Mouse (Mus musculus): ENCODE data around the gene Shld2. TPM values are rescaled to one million over a fixed set of nuclear protein-coding genes. Genes with fewer than 3 reads are reported as not detected.
"Not testable (repeated sequence)": the region's sequence is repeated elsewhere in the genome, so short reads cannot be mapped to it uniquely, and the experiment has no call there.

Gene Shld2
- polyA plus RNA-seq, 1 experiment from 2014 or later: 9.8 TPM

- not testable (repeated sequence) for H3K4me2 ChIP-seq (ENCODE audit: low read depth, low read length); ATAC-seq (ENCODE audit: low read depth); DNase-seq (ENCODE audit: low spot score)
Measured at GRCm38 (mm10) chr14:34314383-34314782, 4.1 kb upstream of the Shld2 start.

DNA sequence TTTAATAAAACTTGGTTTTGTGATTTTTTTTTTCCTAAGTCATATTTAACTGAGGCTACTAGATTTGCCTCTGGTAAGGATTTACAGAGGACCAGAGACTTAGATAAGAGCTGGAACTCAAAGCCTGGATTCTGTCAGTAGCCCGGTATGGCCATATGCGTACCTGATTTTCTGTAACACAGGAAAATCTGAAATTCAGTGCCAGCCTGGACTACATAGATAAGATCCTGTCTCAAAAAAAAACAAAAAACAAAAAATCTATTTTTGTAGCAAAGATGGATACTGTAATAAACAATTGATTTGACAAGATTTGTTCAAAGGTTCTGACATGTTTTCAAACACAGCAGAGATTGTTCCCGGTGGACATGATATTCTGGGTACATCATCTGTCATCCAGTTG, 3.3 kb upstream of the Shld2 start:
- ATAC-seq (ENCODE audit: low read depth): no peak
- peak overlapping the region; percentile 65 for H3K4me2 ChIP-seq (ENCODE audit: low read depth, low read length)
- H3K4me3 ChIP-seq (ENCODE audit: low read depth, low read length): no peak overlapping the region
- no peaks in the 10 kb centered on the region for H3K27me3 ChIP-seq (replicated peaks; ENCODE audit: control insufficient read depth, insufficient read depth, low read length)
- H3K9ac ChIP-seq (ENCODE audit: low read depth, low read length): no peak overlapping the region
- no peak for DNase-seq (ENCODE audit: low spot score)
- no peaks in the 10 kb centered on the region for H3K36me3 ChIP-seq (ENCODE audit: control insufficient read depth, insufficient read depth, low read length)
- no peaks in the 10 kb centered on the region for H3K9me3 ChIP-seq (ENCODE audit: control insufficient read depth, low read length)
- WGBS: 87% methylated on average over 3 of the region's 3 CpGs
- H3K4me1 ChIP-seq (ENCODE audit: control insufficient read depth, insufficient read depth, low read length): peaks cover 22% of the 10 kb centered on the region
- no peak overlapping the region for H3K27ac ChIP-seq (replicated peaks; ENCODE audit: low read depth, low read length)

More at GRCm38 (mm10) chr14:34314383-34314782, 4.1 kb upstream of the Shld2 start:
- H3K4me3 ChIP-seq (ENCODE audit: low read depth, low read length); H3K36me3 ChIP-seq (ENCODE audit: control insufficient read depth, insufficient read depth, low read length); H3K27ac ChIP-seq (replicated peaks; ENCODE audit: low read depth, low read length); H3K9ac ChIP-seq (ENCODE audit: low read depth, low read length); H3K9me3 ChIP-seq (ENCODE audit: control insufficient read depth, low read length); H3K27me3 ChIP-seq (replicated peaks; ENCODE audit: control insufficient read depth, insufficient read depth, low read length): not testable (repeated sequence)
- H3K4me1 ChIP-seq (ENCODE audit: control insufficient read depth, insufficient read depth, low read length): peaks cover 22% of the 10 kb centered on the region
- WGBS: 91% methylated on average over 8 of the region's 8 CpGs

DNA sequence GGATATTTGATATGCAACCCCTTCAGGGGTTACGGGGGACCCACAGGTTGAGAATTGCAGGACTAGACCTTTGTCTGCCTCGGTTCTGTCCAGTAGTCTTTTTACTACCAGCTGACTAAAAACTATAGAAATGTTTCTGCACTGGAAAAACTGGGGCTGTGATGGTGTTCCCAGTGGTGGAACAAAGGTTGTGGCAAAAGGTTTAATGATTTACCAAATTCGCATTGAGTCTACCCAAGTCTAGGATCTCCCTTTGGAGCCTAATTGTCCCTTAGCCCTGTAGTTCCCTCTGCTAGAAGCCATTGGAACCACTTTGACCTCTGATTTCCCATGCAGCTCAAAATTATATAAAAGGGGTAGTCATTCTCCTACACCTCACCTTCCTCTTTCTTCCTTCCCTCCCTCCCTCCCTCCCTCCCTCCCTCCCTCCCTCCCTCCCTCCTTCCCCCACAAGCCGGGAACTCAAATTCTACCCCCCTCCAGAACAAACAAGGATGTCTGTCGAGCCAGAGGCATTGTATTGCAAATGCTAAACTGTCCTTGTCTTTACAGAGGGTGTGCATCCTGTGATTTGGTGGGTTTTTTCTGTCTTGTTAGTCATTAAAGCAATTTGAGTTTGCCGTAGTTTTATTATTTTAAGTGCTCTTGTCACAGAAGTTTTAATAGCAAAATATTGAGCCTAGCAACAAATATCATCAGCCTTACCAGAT, 2.2 kb upstream of the Shld2 start:
- H3K4me2 ChIP-seq (ENCODE audit: low read depth, low read length): peak overlapping the region; percentile 65
- H3K9me3 ChIP-seq (ENCODE audit: control insufficient read depth, low read length): no peaks in the 10 kb centered on the region
- peak overlapping the region; percentile 94 for H3K4me3 ChIP-seq (ENCODE audit: low read depth, low read length)
- H3K4me1 ChIP-seq (ENCODE audit: control insufficient read depth, insufficient read depth, low read length): peaks cover 18% of the 10 kb centered on the region
- no peak for ATAC-seq (ENCODE audit: low read depth)
- WGBS: 17% methylated on average over 5 of the region's 6 CpGs
- H3K27ac ChIP-seq (replicated peaks; ENCODE audit: low read depth, low read length): no peak overlapping the region
- H3K9ac ChIP-seq (ENCODE audit: low read depth, low read length): peak overlapping the region; percentile 97
- no peaks in the 10 kb centered on the region for H3K27me3 ChIP-seq (replicated peaks; ENCODE audit: control insufficient read depth, insufficient read depth, low read length)
- H3K36me3 ChIP-seq (ENCODE audit: control insufficient read depth, insufficient read depth, low read length): no peaks in the 10 kb centered on the region
- no peak for DNase-seq (ENCODE audit: low spot score)

DNA sequence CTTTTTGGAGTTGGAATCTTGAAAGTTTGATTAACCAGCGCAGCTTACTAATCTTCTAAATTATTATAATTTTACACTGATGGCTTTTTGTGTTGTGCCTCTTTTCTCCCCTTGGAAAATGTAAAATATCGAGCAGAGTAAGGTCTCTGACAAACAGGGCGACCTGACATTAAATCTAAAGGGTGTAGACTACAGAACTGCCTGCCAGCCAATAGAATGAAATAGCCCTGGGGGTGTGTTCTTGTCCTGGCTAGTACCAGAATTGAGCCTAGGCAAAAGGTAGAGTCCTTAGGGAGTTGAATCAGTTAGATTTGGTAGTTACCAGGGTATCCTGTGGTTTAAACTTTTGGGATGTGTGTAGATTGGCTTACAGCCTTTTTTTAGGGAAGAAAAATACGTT, 1.4 kb upstream of the Shld2 start:
- no peaks in the 10 kb centered on the region for H3K9me3 ChIP-seq (ENCODE audit: control insufficient read depth, low read length)
- no peak overlapping the region for H3K27ac ChIP-seq (replicated peaks; ENCODE audit: low read depth, low read length)
- peaks cover 18% of the 10 kb centered on the region for H3K4me1 ChIP-seq (ENCODE audit: control insufficient read depth, insufficient read depth, low read length)
- no peak for ATAC-seq (ENCODE audit: low read depth)
- H3K9ac ChIP-seq (ENCODE audit: low read depth, low read length): peak overlapping the region; percentile 97
- H3K4me3 ChIP-seq (ENCODE audit: low read depth, low read length): peak overlapping the region; percentile 94
- H3K27me3 ChIP-seq (replicated peaks; ENCODE audit: control insufficient read depth, insufficient read depth, low read length): no peaks in the 10 kb centered on the region
- peak; percentile 48 for DNase-seq (ENCODE audit: low spot score)
- H3K36me3 ChIP-seq (ENCODE audit: control insufficient read depth, insufficient read depth, low read length): no peaks in the 10 kb centered on the region
- peak overlapping the region; percentile 65 for H3K4me2 ChIP-seq (ENCODE audit: low read depth, low read length)
- 4% methylated on average over 4 of the region's 4 CpGs for WGBS

DNA sequence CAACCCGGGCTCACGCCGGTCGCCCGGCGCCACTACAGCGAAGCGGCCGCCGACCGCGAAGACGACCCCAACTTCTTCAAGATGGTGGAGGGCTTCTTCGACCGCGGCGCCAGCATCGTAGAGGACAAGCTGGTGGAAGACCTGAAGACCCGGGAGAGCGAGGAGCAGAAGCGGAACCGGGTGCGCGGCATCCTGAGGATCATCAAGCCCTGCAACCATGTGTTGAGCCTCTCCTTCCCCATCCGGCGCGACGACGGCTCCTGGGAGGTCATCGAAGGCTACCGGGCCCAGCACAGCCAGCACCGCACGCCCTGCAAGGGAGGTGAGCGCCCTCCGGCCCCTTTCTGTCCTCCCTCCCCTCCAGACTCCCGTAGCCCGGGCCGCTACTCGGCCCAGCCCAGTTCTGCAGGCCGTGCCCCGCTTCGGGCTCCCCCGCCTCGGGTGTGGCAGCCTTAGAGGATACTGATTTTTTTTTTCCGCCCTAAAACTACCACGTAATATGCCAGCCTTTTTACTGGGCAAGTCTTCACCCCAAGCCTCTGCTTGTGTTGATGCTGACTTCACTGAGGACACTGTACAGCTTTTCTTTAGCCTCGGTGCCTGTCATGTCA, 833 bp upstream of the Shld2 start:
- Histone ChIP-seq H3K36me3 (ENCODE audit: control insufficient read depth, insufficient read depth, low read length) (no peaks in the 10 kb centered on the region), H3K4me1 (ENCODE audit: control insufficient read depth, insufficient read depth, low read length) (peaks cover 18% of the 10 kb centered on the region), H3K27ac (replicated peaks; ENCODE audit: low read depth, low read length) (peak overlapping the region; percentile 94), H3K27me3 (replicated peaks; ENCODE audit: control insufficient read depth, insufficient read depth, low read length) (no peaks in the 10 kb centered on the region), H3K9me3 (ENCODE audit: control insufficient read depth, low read length) (no peaks in the 10 kb centered on the region), H3K4me2 (ENCODE audit: low read depth, low read length) (peak overlapping the region; percentile 65), H3K9ac (ENCODE audit: low read depth, low read length) (peak overlapping the region; percentile 97), H3K4me3 (ENCODE audit: low read depth, low read length) (peak overlapping the region; percentile 94)
- under 1% methylated on average over 30 of the region's 47 CpGs for WGBS
- ATAC-seq (ENCODE audit: low read depth): peak; percentile 17
- peak; percentile 38 for DNase-seq (ENCODE audit: low spot score)

DNA sequence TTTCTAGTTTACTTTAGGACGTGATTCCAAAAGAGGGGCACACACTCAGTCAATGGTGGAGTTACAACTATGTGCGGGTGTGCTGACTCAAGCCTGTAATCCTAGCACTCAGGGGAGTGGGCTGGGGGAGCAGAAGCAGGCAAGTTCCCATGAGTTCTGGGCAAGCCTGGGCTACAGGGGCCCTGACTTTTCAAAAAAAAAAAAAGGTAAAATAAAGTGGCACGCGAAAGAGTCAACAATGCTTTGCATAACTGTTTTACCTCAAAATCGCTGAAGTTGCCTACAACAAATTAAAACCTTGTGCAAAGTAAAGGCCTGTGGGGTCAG, 423 bp downstream of the Shld2 start:
- H3K4me3 ChIP-seq (ENCODE audit: low read depth, low read length): peak overlapping the region; percentile 94
- H3K4me1 ChIP-seq (ENCODE audit: control insufficient read depth, insufficient read depth, low read length): peaks cover 18% of the 10 kb centered on the region
- no peaks in the 10 kb centered on the region for H3K27me3 ChIP-seq (replicated peaks; ENCODE audit: control insufficient read depth, insufficient read depth, low read length)
- no peaks in the 10 kb centered on the region for H3K36me3 ChIP-seq (ENCODE audit: control insufficient read depth, insufficient read depth, low read length)
- H3K4me2 ChIP-seq (ENCODE audit: low read depth, low read length): peak overlapping the region; percentile 65
- no peaks in the 10 kb centered on the region for H3K9me3 ChIP-seq (ENCODE audit: control insufficient read depth, low read length)
- DNase-seq (ENCODE audit: low spot score) (no peak), ATAC-seq (ENCODE audit: low read depth) (no peak)
- peak overlapping the region; percentile 97 for H3K9ac ChIP-seq (ENCODE audit: low read depth, low read length)
- 6% methylated on average over 5 of the region's 5 CpGs for WGBS
- peak overlapping the region; percentile 94 for H3K27ac ChIP-seq (replicated peaks; ENCODE audit: low read depth, low read length)

- Histone ChIP-seq H3K27ac (replicated peaks; ENCODE audit: low read depth, low read length) (0 out of 2 replicates have a peak overlapping the region, but pooled peaks have one; percentile 94), H3K4me3 (ENCODE audit: low read depth, low read length) (peak overlapping the region; percentile 94; the same call in 1 of the 2 replicates), H3K4me2 (ENCODE audit: low read depth, low read length) (peak overlapping the region; percentile 65; the same call in 1 of the 2 replicates), H3K27me3 (replicated peaks; ENCODE audit: control insufficient read depth, insufficient read depth, low read length) (no peaks in the 10 kb centered on the region), H3K36me3 (ENCODE audit: control insufficient read depth, insufficient read depth, low read length) (no peaks in the 10 kb centered on the region), H3K9me3 (ENCODE audit: control insufficient read depth, low read length) (no peaks in the 10 kb centered on the region), H3K4me1 (ENCODE audit: control insufficient read depth, insufficient read depth, low read length) (peaks cover 18% of the 10 kb centered on the region), H3K9ac (ENCODE audit: low read depth, low read length) (no peak overlapping the region; the same call in 1 of the 2 replicates)
- WGBS: 91% methylated on average over 4 of the region's 4 CpGs
- no peak for DNase-seq (ENCODE audit: low spot score)
- no peak for ATAC-seq (ENCODE audit: low read depth)
Measured at GRCm38 (mm10) chr14:34309266-34309665, 1.0 kb downstream of the Shld2 start.

GRCm38 (mm10) chr14:34303265-34303680, 7.0 kb downstream of the Shld2 start:
- 41% methylated on average over 5 of the region's 5 CpGs for WGBS
- Histone ChIP-seq H3K27ac (replicated peaks; ENCODE audit: low read depth, low read length) (no peak overlapping the region), H3K9me3 (ENCODE audit: control insufficient read depth, low read length) (no peaks in the 10 kb centered on the region), H3K27me3 (replicated peaks; ENCODE audit: control insufficient read depth, insufficient read depth, low read length) (no peaks in the 10 kb centered on the region), H3K36me3 (ENCODE audit: control insufficient read depth, insufficient read depth, low read length) (0 out of 2 replicates have a peak, but pooled peaks cover 4% of the 10 kb centered on the region), H3K4me1 (ENCODE audit: control insufficient read depth, insufficient read depth, low read length) (no peaks in the 10 kb centered on the region), H3K9ac (ENCODE audit: low read depth, low read length) (no peak overlapping the region), H3K4me2 (ENCODE audit: low read depth, low read length) (no peak overlapping the region), H3K4me3 (ENCODE audit: low read depth, low read length) (no peak overlapping the region)
- ATAC-seq (ENCODE audit: low read depth) (no peak), DNase-seq (ENCODE audit: low spot score) (no peak)

All from embryonic facial prominence, embryonic 14.5 days (tissue).